Mouse (Mus musculus) olfactory bulb, adult 2 months (tissue): ENCODE measurements around the gene Evx2.

Experiments
- CTCF ChIP-seq: fragments of 200-500 bp; IDR thresholded peaks from 2 replicates; pipeline ENCODE4 v1.5.1; 2012; ENCODE audit warnings: low read depth, mild to moderate bottlenecking, low read length, moderate library complexity; ENCODE audit not compliant: insufficient read depth
- POLR2A ChIP-seq: fragments of 200-500 bp; IDR thresholded peaks from 2 replicates; pipeline ENCODE4 v1.6.1; 2012; ENCODE audit warnings: mild to moderate bottlenecking, low read depth, low read length, moderate library complexity; ENCODE audit not compliant: insufficient read depth

GRCm38 (mm10) chr2:74642431-74642830 is 16.9 kb downstream of the Evx2 start:
- no peak for TF ChIP-seq CTCF
- no peak for TF ChIP-seq POLR2A
